Mouse (Mus musculus): ENCODE results near the gene Fam19a1. TPM values are rescaled to one million over a fixed set of nuclear protein-coding genes. Genes with fewer than 3 reads are reported as not detected.

Gene Fam19a1
- polyA plus RNA-seq, 1 experiment from 2014 or later = 1.7 TPM

DNA sequence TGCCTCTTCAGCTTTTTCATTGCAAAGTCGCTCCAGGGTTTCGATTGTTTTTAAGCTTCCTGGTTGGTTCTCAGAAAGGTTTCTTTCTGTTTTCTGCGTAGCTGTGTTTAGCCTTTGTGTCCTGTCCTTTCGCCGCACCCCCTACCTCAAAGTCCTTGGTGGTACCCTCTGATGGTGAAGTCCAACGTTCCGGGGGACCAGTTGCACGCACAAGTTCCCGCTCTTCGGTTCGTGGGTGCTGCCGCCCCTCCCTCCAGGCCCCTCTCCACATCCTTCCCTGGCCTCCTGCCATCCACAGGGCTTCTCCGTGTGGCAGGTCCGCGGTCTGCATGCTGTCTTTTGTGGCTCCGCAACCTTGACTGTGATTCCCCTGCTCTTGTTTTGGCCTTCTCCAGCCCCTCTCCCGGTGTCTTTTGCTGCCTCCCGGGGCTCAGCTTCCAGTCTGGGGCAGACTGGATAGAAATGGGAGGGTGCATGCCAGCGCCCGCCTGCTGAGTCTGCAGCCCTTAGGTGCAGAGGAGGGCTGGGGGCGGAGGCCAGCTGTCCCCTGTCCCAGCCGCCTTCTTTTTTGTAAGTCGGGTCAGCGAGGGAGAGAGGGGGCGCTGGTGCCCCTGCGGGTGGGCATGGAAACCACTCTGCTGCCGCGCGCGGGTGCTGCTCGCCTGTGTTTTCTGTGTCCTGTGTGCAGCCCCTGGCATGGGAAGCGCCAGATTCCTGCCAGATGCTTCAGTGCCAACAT, 3.7 kb downstream of the Fam19a1 start:
- H3K9me3 ChIP-seq (ENCODE audit: control insufficient read depth, low read length) = no peaks in the 10 kb centered on the region
- WGBS = under 1% methylated on average over 31 of the region's 32 CpGs

DNA sequence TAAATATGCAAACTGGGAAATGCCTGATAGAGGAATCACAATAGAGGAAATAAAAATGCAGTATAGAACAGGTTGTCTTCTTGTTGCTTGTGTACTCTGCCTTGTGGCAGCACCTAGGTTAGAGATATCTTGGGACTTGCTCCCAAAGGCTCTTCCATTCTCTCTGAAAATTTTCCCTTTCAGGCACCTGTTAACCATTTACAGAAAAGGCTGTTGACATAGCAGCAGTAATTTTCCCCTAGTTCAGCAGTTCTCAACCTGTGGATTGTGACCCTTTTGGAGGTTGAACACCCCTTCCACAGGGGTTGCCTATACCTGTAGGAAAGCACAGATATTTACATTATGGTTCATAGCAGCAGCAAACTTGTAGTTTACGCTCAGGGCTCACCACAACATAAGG, 30.4 kb downstream of the Fam19a1 start:
- no peaks in the 10 kb centered on the region for H3K4me1 ChIP-seq (replicated peaks; ENCODE audit: control insufficient read depth, insufficient read depth, low read length)

More for the DNA sequence above, 3.7 kb downstream of the Fam19a1 start:
- H3K4me1 ChIP-seq (replicated peaks; ENCODE audit: control insufficient read depth, insufficient read depth, low read length) = no peaks in the 10 kb centered on the region
- no peaks in the 10 kb centered on the region for H3K27me3 ChIP-seq (ENCODE audit: control insufficient read depth, insufficient read depth, low read length)
- H3K4me2 ChIP-seq (replicated peaks; ENCODE audit: low read depth, low read length) = peak overlapping the region; percentile 72
- no peak overlapping the region for H3K27ac ChIP-seq (ENCODE audit: low read depth, low read length)
- H3K4me3 ChIP-seq (ENCODE audit: low read depth, low read length) = peak overlapping the region; percentile 41
- DNase-seq (ENCODE audit: low spot score) = peak; percentile 65
- peak; percentile 75 for ATAC-seq (ENCODE audit: low FRiP score)
- no peaks in the 10 kb centered on the region for H3K36me3 ChIP-seq (ENCODE audit: control insufficient read depth, insufficient read depth, low read length)
- peak overlapping the region; percentile 61 for H3K9ac ChIP-seq (ENCODE audit: low read depth, low read length)

DNA sequence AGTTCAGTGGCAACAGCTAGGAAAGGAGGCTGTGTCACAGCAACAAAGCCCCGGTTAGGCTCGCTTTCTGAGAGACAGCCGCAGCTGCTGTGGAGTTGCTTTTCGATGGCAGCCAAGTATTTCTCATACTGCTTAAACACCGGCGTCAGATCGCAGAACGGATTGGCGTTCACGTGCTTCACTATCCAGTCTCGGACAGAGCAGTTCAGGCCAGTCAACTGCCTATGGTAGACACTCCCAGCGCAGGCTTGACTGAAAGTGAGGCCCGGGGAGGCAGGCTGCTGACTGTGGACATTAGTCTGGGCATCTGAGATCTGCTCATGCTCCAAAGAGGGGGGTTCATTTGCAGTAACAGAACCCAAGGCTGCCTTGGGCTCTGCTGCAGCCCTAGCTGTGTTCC, 52.4 kb downstream of the Fam19a1 start:
- WGBS = 94% methylated on average over 13 of the region's 13 CpGs
- ATAC-seq (ENCODE audit: low FRiP score) = no peak

More for the DNA sequence above, 30.4 kb downstream of the Fam19a1 start:
- H3K4me3 ChIP-seq (ENCODE audit: low read depth, low read length) = no peak overlapping the region
- H3K4me2 ChIP-seq (replicated peaks; ENCODE audit: low read depth, low read length) = no peak overlapping the region
- no peak for ATAC-seq (ENCODE audit: low FRiP score)
- no peaks in the 10 kb centered on the region for H3K27me3 ChIP-seq (ENCODE audit: control insufficient read depth, insufficient read depth, low read length)
- WGBS = 96% methylated on average over 1 of the region's 1 CpGs
- no peak overlapping the region for H3K9ac ChIP-seq (ENCODE audit: low read depth, low read length)
- H3K36me3 ChIP-seq (ENCODE audit: control insufficient read depth, insufficient read depth, low read length) = no peaks in the 10 kb centered on the region
- no peak overlapping the region for H3K27ac ChIP-seq (ENCODE audit: low read depth, low read length)
- H3K9me3 ChIP-seq (ENCODE audit: control insufficient read depth, low read length) = no peaks in the 10 kb centered on the region
- DNase-seq (ENCODE audit: low spot score) = no peak

DNA sequence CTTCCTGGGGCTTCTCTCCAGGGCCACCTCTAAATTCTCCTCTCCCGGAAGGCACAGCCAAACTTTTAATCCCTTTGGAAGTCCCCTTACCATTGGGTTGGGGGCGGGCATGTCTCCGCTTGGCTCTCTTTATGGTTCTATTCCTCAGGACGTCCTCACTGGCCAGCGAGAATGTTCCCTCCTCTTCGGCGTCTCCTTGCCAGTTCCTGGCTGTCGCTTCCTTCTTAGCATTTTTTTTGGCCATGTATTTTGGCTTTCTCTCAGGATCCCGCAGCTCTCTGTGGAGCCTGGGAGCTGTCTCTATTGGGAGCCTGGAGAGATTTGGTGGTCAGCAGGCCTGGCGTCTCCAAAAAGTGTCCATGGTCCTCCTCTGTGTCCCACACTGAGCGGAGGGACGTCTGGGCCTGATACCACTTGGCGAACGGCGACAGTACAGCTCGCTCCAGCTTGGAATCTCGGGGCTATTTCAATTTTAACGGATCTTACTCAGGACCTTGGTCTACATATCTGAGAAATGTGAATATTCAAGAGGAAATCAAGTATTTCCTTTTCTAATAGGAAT, 52.9 kb downstream of the Fam19a1 start, which contains the start of gene 1700123L14Rik:
1700123L14Rik (minus strand) TSS at position 426 of the 562 bp plus-strand sequence.
- H3K9ac ChIP-seq (ENCODE audit: low read depth, low read length) = no peak within 1 kb of the TSS
- no peak for ATAC-seq (ENCODE audit: low FRiP score)

More for the DNA sequence above, 52.4 kb downstream of the Fam19a1 start:
- no peaks in the 10 kb centered on the region for H3K4me1 ChIP-seq (replicated peaks; ENCODE audit: control insufficient read depth, insufficient read depth, low read length)
- H3K4me2 ChIP-seq (replicated peaks; ENCODE audit: low read depth, low read length) = no peak overlapping the region
- DNase-seq (ENCODE audit: low spot score) = no peak
- H3K9ac ChIP-seq (ENCODE audit: low read depth, low read length) = no peak overlapping the region
- H3K36me3 ChIP-seq (ENCODE audit: control insufficient read depth, insufficient read depth, low read length) = no peaks in the 10 kb centered on the region
- H3K27me3 ChIP-seq (ENCODE audit: control insufficient read depth, insufficient read depth, low read length) = no peaks in the 10 kb centered on the region
- H3K4me3 ChIP-seq (ENCODE audit: low read depth, low read length) = no peak overlapping the region
- no peak overlapping the region for H3K27ac ChIP-seq (ENCODE audit: low read depth, low read length)
- no peaks in the 10 kb centered on the region for H3K9me3 ChIP-seq (ENCODE audit: control insufficient read depth, low read length)

DNA sequence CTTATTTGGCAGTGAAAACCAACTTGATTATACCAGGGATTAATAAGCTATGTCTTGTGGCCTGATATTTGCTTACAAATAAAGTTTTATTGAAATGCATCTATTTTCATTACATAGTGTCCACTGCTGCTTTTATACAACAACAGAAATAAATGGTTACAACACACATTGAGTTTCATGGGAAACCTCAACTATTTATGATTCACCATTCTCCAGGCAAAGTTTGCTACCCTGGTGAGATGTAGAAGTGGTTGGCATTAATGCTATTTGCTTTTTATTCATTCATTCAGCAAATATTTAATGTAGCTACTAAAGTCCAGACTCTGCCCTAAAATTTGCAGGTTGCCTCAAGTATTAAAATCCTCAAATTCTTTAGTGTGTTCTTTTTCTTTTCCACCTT, 54.1 kb downstream of the Fam19a1 start:
- no peak overlapping the region for H3K9ac ChIP-seq (ENCODE audit: low read depth, low read length)
- no peaks in the 10 kb centered on the region for H3K4me1 ChIP-seq (replicated peaks; ENCODE audit: control insufficient read depth, insufficient read depth, low read length)
- no peak overlapping the region for H3K4me2 ChIP-seq (replicated peaks; ENCODE audit: low read depth, low read length)
- DNase-seq (ENCODE audit: low spot score) = no peak
- H3K27ac ChIP-seq (ENCODE audit: low read depth, low read length) = no peak overlapping the region
- H3K27me3 ChIP-seq (ENCODE audit: control insufficient read depth, insufficient read depth, low read length) = no peaks in the 10 kb centered on the region
- no peak for ATAC-seq (ENCODE audit: low FRiP score)
- no peaks in the 10 kb centered on the region for H3K9me3 ChIP-seq (ENCODE audit: control insufficient read depth, low read length)
- no peaks in the 10 kb centered on the region for H3K36me3 ChIP-seq (ENCODE audit: control insufficient read depth, insufficient read depth, low read length)
- H3K4me3 ChIP-seq (ENCODE audit: low read depth, low read length) = no peak overlapping the region

More for the DNA sequence above, 52.9 kb downstream of the Fam19a1 start, which contains the start of gene 1700123L14Rik:
- H3K4me3 ChIP-seq (ENCODE audit: low read depth, low read length) = no peak within 1 kb of the TSS
- no peak within 1 kb of the TSS for H3K27ac ChIP-seq (ENCODE audit: low read depth, low read length)
- no peaks in the 10 kb centered on the region for H3K4me1 ChIP-seq (replicated peaks; ENCODE audit: control insufficient read depth, insufficient read depth, low read length)
- no peaks in the 10 kb centered on the region for H3K27me3 ChIP-seq (ENCODE audit: control insufficient read depth, insufficient read depth, low read length)
- H3K36me3 ChIP-seq (ENCODE audit: control insufficient read depth, insufficient read depth, low read length) = no peaks in the 10 kb centered on the region
- 88% methylated on average over 18 of the region's 18 CpGs for WGBS
- no peak for DNase-seq (ENCODE audit: low spot score)
- no peaks in the 10 kb centered on the region for H3K9me3 ChIP-seq (ENCODE audit: control insufficient read depth, low read length)
- no peak within 1 kb of the TSS for H3K4me2 ChIP-seq (replicated peaks; ENCODE audit: low read depth, low read length)

DNA sequence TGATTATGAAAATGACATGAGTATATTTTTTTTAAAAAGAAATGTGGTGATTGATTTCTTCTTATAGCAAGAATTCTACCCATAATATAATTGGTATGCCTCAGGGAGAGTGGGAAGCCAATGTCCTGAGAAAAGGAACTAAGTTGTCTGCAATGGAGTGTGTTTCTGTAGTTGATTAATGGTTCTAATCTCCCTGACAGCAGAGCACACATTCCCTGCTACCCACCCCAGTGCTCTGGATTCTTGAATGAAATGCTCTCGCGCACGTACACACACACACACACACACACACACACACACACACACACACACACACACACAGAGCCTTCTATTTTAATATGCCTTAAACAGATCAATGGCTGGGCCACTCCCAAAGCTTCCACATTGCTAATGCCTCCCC, 60.7 kb downstream of the Fam19a1 start:
- H3K27me3 ChIP-seq (ENCODE audit: control insufficient read depth, insufficient read depth, low read length) = no peaks in the 10 kb centered on the region
- DNase-seq (ENCODE audit: low spot score) (no peak), ATAC-seq (ENCODE audit: low FRiP score) (no peak)
- no peaks in the 10 kb centered on the region for H3K4me1 ChIP-seq (replicated peaks; ENCODE audit: control insufficient read depth, insufficient read depth, low read length)
- no peak overlapping the region for H3K9ac ChIP-seq (ENCODE audit: low read depth, low read length)
- no peak overlapping the region for H3K4me3 ChIP-seq (ENCODE audit: low read depth, low read length)
- H3K27ac ChIP-seq (ENCODE audit: low read depth, low read length) = no peak overlapping the region
- no peak overlapping the region for H3K4me2 ChIP-seq (replicated peaks; ENCODE audit: low read depth, low read length)
- WGBS = 82% methylated on average over 3 of the region's 3 CpGs
- H3K36me3 ChIP-seq (ENCODE audit: control insufficient read depth, insufficient read depth, low read length) = no peaks in the 10 kb centered on the region
- no peaks in the 10 kb centered on the region for H3K9me3 ChIP-seq (ENCODE audit: control insufficient read depth, low read length)

DNA sequence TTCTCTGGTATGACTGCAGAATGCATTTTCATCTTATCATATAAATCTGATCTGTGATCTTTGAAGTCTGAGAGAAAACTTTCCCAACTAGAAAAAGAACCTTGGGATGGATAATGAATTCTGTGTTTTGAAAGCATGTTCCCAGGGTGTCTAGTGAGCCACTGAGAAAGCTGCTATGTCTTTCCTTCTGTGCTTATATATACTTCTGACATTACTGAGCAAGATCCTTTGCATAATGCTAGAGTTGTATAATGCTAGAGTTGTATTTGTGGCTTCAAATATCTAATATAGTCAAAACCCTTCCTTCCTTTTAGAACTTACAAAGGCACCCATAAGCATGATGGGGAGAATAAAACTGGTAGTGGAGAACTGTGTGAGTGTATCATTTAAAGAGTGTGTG, 65.6 kb downstream of the Fam19a1 start:
- no peak overlapping the region for H3K9ac ChIP-seq (ENCODE audit: low read depth, low read length)
- H3K4me2 ChIP-seq (replicated peaks; ENCODE audit: low read depth, low read length) = no peak overlapping the region
- ATAC-seq (ENCODE audit: low FRiP score) = no peak
- no peak overlapping the region for H3K27ac ChIP-seq (ENCODE audit: low read depth, low read length)
- no peak overlapping the region for H3K4me3 ChIP-seq (ENCODE audit: low read depth, low read length)
- no peaks in the 10 kb centered on the region for H3K9me3 ChIP-seq (ENCODE audit: control insufficient read depth, low read length)
- DNase-seq (ENCODE audit: low spot score) = no peak
- no peaks in the 10 kb centered on the region for H3K4me1 ChIP-seq (replicated peaks; ENCODE audit: control insufficient read depth, insufficient read depth, low read length)
- no peaks in the 10 kb centered on the region for H3K27me3 ChIP-seq (ENCODE audit: control insufficient read depth, insufficient read depth, low read length)
- H3K36me3 ChIP-seq (ENCODE audit: control insufficient read depth, insufficient read depth, low read length) = no peaks in the 10 kb centered on the region

DNA sequence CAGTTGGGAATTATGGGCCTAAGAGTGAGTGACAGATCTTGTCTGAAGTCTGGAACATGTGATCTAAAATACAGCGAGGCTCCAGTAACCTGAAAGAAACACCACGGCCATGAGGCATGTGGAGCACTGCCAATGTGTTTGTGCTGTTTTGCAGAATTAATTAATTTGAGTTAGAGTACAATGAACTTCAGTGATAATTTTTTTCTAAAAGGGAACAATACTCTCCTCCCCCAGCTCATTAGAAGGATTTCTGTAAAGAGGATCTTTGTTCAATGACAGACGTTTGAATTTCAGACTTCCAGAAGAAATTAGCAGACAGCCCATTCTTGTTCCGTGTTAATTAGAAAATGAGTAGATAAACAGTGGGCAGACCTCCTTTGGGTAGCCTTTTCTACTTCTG, 70.4 kb downstream of the Fam19a1 start:
- H3K4me1 ChIP-seq (replicated peaks; ENCODE audit: control insufficient read depth, insufficient read depth, low read length) = no peaks in the 10 kb centered on the region
- no peaks in the 10 kb centered on the region for H3K36me3 ChIP-seq (ENCODE audit: control insufficient read depth, insufficient read depth, low read length)
- 79% methylated on average over 4 of the region's 4 CpGs for WGBS
- DNase-seq (ENCODE audit: low spot score) (no peak), ATAC-seq (ENCODE audit: low FRiP score) (no peak)
- H3K27ac ChIP-seq (ENCODE audit: low read depth, low read length) = no peak overlapping the region
- H3K4me2 ChIP-seq (replicated peaks; ENCODE audit: low read depth, low read length) = no peak overlapping the region
- H3K27me3 ChIP-seq (ENCODE audit: control insufficient read depth, insufficient read depth, low read length) = no peaks in the 10 kb centered on the region
- no peak overlapping the region for H3K9ac ChIP-seq (ENCODE audit: low read depth, low read length)
- H3K4me3 ChIP-seq (ENCODE audit: low read depth, low read length) = no peak overlapping the region
- no peaks in the 10 kb centered on the region for H3K9me3 ChIP-seq (ENCODE audit: control insufficient read depth, low read length)

DNA sequence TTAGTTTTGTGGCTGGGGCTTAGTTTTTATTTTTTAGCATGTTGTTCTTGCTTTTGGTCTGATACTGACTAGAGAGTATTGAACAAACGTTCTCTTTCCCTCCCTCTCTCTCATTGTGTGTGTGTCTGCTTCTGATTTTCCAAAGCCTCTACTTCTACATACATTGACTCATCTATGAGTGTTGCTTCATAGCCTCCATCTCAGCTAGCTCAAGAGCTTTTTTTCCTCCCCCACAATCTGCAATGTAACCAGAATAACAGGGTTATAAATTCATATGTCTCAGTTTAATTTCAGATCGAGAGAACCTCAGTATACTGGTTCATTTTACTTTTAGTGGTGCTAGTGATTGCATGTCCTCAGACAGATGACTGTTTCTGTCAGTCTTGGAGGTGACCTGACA, 73.6 kb downstream of the Fam19a1 start:
- Histone ChIP-seq H3K4me3 (ENCODE audit: low read depth, low read length) (no peak overlapping the region), H3K4me2 (replicated peaks; ENCODE audit: low read depth, low read length) (no peak overlapping the region), H3K27me3 (ENCODE audit: control insufficient read depth, insufficient read depth, low read length) (no peaks in the 10 kb centered on the region), H3K4me1 (replicated peaks; ENCODE audit: control insufficient read depth, insufficient read depth, low read length) (no peaks in the 10 kb centered on the region), H3K36me3 (ENCODE audit: control insufficient read depth, insufficient read depth, low read length) (no peaks in the 10 kb centered on the region), H3K9me3 (ENCODE audit: control insufficient read depth, low read length) (no peaks in the 10 kb centered on the region), H3K9ac (ENCODE audit: low read depth, low read length) (no peak overlapping the region), H3K27ac (ENCODE audit: low read depth, low read length) (no peak overlapping the region)
- ATAC-seq (ENCODE audit: low FRiP score) = no peak
- WGBS = 86% methylated on average over 2 of the region's 2 CpGs
- DNase-seq (ENCODE audit: low spot score) = no peak

Data from hindbrain, embryonic 11.5 days (tissue).